Mouse (Mus musculus) neutrophil, adult 59 days (primary cell): ENCODE data around the gene Krt9. TPM values are rescaled to one million over a fixed set of nuclear protein-coding genes. Genes with fewer than 3 reads are reported as not detected.

Experiments
- total RNA-seq, 2 experiments: library from RNA; stranded (reverse); gene quantifications; 1 replicate in 1 of 2; 2 replicates in 1 of 2; pipeline ENCODE4 v1.2.4; 2023

The Krt9 gene
- total RNA-seq = not detected

DNA sequence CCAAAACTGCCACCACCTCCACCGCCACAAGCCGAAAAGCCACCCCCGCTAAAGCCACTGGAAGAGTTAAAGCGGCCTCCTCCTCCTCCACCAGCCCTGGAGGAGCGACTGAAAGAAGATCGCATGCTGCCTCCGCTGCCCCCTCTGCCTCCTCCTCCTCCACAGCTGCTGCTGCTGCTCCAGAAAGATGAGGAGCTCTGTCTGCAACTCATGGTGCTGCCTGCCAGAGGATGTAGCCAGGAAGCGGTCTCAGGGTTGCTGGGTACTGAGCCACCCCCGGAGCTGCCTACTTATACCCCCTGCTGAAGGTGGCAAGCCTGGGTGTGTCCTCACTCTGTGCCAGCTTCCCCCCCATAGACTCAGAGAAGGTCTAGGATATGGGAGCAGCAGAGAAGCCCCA, at the start of gene Krt9:
Gene Krt9, minus strand, starts transcription at position 255 of the 400 bp plus-strand sequence.

DNA sequence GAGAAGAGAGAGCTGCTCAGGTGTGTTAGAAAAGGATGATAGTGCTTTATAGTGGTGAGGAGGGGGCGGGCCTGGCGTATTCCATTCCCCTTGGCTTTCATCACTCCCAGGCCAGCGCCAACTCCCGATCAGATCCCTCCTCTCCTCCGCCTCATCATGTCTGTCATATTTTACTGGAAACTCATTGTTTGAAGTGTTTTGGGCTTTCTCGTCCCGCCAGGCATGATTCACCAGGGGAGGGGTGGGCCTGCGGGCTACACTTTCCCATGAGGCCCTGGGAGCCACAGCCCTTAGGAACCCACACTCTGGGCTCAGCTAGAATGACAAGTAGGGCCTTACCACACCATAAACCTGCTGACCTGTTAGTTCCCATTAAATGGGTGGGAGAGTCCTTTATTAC, 14.5 kb upstream of the Krt9 start, which contains the start of gene Krt14:
Gene Krt14, minus strand, starts transcription at position 51 of the 400 bp plus-strand sequence.

DNA sequence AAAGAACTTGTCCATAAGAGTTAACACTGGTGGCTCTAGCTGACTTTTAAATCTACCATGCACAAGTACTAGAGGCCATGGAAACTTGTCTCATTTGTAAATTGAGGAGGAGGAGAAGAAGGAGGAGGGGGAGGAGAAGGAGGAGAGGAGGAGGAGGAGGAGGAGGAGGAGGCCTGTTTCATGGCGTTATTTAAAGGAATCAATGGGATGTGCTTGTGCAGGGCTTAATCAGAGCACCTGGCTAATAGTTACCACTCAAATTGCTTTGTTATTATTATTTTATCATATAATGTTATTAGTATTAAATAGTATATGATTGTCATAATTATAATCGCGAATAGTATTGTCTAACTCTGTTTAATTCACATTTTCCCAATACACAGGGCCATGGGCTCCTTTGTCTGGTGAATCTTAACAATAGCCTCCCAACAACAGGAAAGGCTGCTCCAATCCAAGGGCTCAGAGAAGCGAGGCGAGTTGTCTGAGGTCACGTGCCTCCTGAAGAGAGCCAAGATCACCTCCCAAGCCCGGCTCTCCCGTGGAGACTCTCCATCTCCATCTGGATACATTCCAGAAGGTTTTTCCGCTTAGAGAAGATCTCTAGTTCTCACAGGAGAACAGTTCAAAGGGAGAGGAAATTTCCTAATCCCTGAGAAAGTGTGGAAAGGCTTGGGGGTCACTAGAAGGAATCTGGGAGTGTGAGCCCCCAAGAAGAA, 44.3 kb downstream of the Krt9 start, which contains the start of gene Krt19:
Gene Krt19, minus strand, starts transcription at position 51 of the 716 bp plus-strand sequence.

Other genes with a start within 250 kb of the Krt9 start
- not detected for gene Krtap9-5, start 244.8 kb downstream of the Krt9 start, total RNA-seq
- not detected for gene Krtap29-1, start 214.2 kb downstream of the Krt9 start, total RNA-seq
- not detected for gene Krtap16-1, start 206.6 kb downstream of the Krt9 start, total RNA-seq
- gene Krtap17-1, start 199.3 kb downstream of the Krt9 start, total RNA-seq = not detected
- not detected for gene Krt33a, start 177.0 kb downstream of the Krt9 start, total RNA-seq
- gene Krt33b, start 163.4 kb downstream of the Krt9 start, total RNA-seq = not detected
- gene Krt34, start 151.7 kb downstream of the Krt9 start, total RNA-seq = not detected
- not detected for gene Krt31, start 142.7 kb downstream of the Krt9 start, total RNA-seq
- not detected for gene Krt32, start 105.0 kb downstream of the Krt9 start, total RNA-seq
- not detected for gene Krt35, start 97.0 kb downstream of the Krt9 start, total RNA-seq
- gene Krt36, start 87.6 kb downstream of the Krt9 start, total RNA-seq = not detected
- gene Krt13, start 71.7 kb downstream of the Krt9 start, total RNA-seq = not detected
- not detected for gene Krt15, start 57.3 kb downstream of the Krt9 start, total RNA-seq
- not detected for gene Krt19, start 44.6 kb downstream of the Krt9 start, total RNA-seq
- not detected for gene Krt14, start 14.3 kb upstream of the Krt9 start, total RNA-seq
- not detected for gene Krt16, start 55.7 kb upstream of the Krt9 start, total RNA-seq
- not detected for gene Krt17, start 67.8 kb upstream of the Krt9 start, total RNA-seq
- not detected for gene Krt42, start 76.6 kb upstream of the Krt9 start, total RNA-seq
- 1,000 to 10,000 TPM; 1,497 to 1,503 TPM for gene Eif1, start 126.6 kb upstream of the Krt9 start, total RNA-seq
- gene Gast, start 141.2 kb upstream of the Krt9 start, total RNA-seq = 1 to 10 TPM in 1 of 2 experiments, not detected in 1; 1.2 TPM
- under 1 TPM in 1 of 2 experiments, not detected in 1; 0.29 TPM for gene Hap1, start 162.9 kb upstream of the Krt9 start, total RNA-seq
- 10 to 100 TPM; 19.6 to 27.9 TPM for gene Jup, start 204.5 kb upstream of the Krt9 start, total RNA-seq
- not detected for gene P3h4, start 221.6 kb upstream of the Krt9 start, total RNA-seq
- under 1 TPM in 1 of 2 experiments, not detected in 1; 0.47 TPM for gene Fkbp10, start 222.5 kb upstream of the Krt9 start, total RNA-seq
- 1 to 10 TPM; 4.1 to 6.9 TPM for gene Nt5c3b, start 248.6 kb upstream of the Krt9 start, total RNA-seq
- gene Klhl10, start 248.7 kb upstream of the Krt9 start, total RNA-seq = under 1 TPM in 1 of 2 experiments, not detected in 1; 0.24 TPM